Mouse (Mus musculus) intestine, embryonic 14.5 days (tissue): ENCODE results near the gene Ambra1. TPM values are rescaled to one million over a fixed set of nuclear protein-coding genes. Genes with fewer than 3 reads are reported as not detected.
A peak's percentile ranks its signal among the peaks of the same experiment; 100 is the strongest.

Source experiments
- ATAC-seq: fragments of 200-750 bp; cut with Nextera tagmentation; replicated peaks from 2 replicates; pipeline ENCODE4 v1.8.0; 2017; ENCODE audit warnings: low read depth, moderate number of reproducible peaks, moderate TSS enrichment, moderate library complexity; ENCODE audit not compliant: low FRiP score, low TSS enrichment
- DNase-seq: peaks from one replicate; pipeline ENCODE4 v3.0.0-alpha.2; 2018; ENCODE audit warnings: low spot score
- H3K27ac ChIP-seq: fragments of 300-500 bp; sonication (generic); 2 replicates; pipeline ENCODE4 v1.5.1; 2014; ENCODE audit warnings: low read depth, mild to moderate bottlenecking, control low read depth
- H3K27me3 ChIP-seq: fragments of 300-500 bp; sonication (generic); replicated peaks from 2 replicates; pipeline ENCODE4 v1.6.1; 2014; ENCODE audit warnings: low read length, control low read depth; ENCODE audit not compliant: control insufficient read depth, insufficient read depth
- H3K36me3 ChIP-seq: fragments of 300-500 bp; sonication (generic); 2 replicates; pipeline ENCODE4 v1.6.1; 2014; ENCODE audit warnings: low read length, control low read depth; ENCODE audit not compliant: control insufficient read depth, insufficient read depth
- H3K4me1 ChIP-seq: fragments of 300-500 bp; sonication (generic); replicated peaks from 2 replicates; pipeline ENCODE4 v1.6.1; 2014; ENCODE audit warnings: low read length, control low read depth, mixed read lengths; ENCODE audit not compliant: control insufficient read depth, insufficient read depth
- H3K4me2 ChIP-seq: fragments of 300-500 bp; sonication (generic); 2 replicates; pipeline ENCODE4 v1.6.1; 2014; ENCODE audit warnings: low read length
- H3K4me3 ChIP-seq: fragments of 300-500 bp; sonication (generic); 2 replicates; pipeline ENCODE4 v1.5.1; 2014; ENCODE audit warnings: low read depth, low read length, control low read depth, mixed read lengths
- H3K9ac ChIP-seq: fragments of 300-500 bp; sonication (generic); 2 replicates; pipeline ENCODE4 v1.6.1; 2014; ENCODE audit warnings: mild to moderate bottlenecking, low read length
- H3K9me3 ChIP-seq: fragments of 300-500 bp; sonication (generic); 2 replicates; pipeline ENCODE4 v1.6.1; 2016; ENCODE audit warnings: low read length, control low read depth; ENCODE audit not compliant: control insufficient read depth
- WGBS: fragments of 180-500 bp; shearing (Covaris S2); extraction: QIAGEN DNeasy Blood & Tissue Kit; methylation state at CpG from one replicate; pipeline ENCODE4 v1.1.7; 2014; 5-methylcytosine and 5-hydroxymethylcytosine counted together
- polyA plus RNA-seq: library from polyadenylated mRNA; unstranded; fragments of >200 nt; fragmentation: Nextera tagmentation; extraction: Ambion mirVana; gene quantifications from 2 replicates; pipeline ENCODE4 v1.2.1, GENCODE M21; 2014

Gene Ambra1
- polyA plus RNA-seq, 1 experiment from 2014 or later, result 15.7 TPM

GRCm38 (mm10) chr2:91948151-91948509, 218.2 kb downstream of the Ambra1 start:
- Histone ChIP-seq H3K27me3 (no peaks in the 10 kb centered on the region), H3K4me2 (no peak overlapping the region), H3K9me3 (no peaks in the 10 kb centered on the region), H3K4me1 (peaks cover 40% of the 10 kb centered on the region), H3K9ac (no peak overlapping the region), H3K27ac (no peak overlapping the region), H3K36me3 (peaks cover 9% of the 10 kb centered on the region; the same call in 1 of the 2 replicates), H3K4me3 (no peak overlapping the region)
- WGBS, result 73% methylated on average over 6 of the region's 6 CpGs
- no peak for DNase-seq
- no peak for ATAC-seq

- WGBS, result 62% methylated on average over 3 of the region's 3 CpGs
- H3K4me2 ChIP-seq, result no peak overlapping the region; the same call in 1 of the 2 replicates
- H3K4me1 ChIP-seq, result peaks cover 44% of the 10 kb centered on the region
- no peaks in the 10 kb centered on the region for H3K9me3 ChIP-seq
- no peak for ATAC-seq
- peaks cover 8% of the 10 kb centered on the region; the same call in 1 of the 2 replicates for H3K36me3 ChIP-seq
- no peak overlapping the region for H3K27ac ChIP-seq
- no peak overlapping the region for H3K9ac ChIP-seq
- H3K4me3 ChIP-seq, result no peak overlapping the region
- DNase-seq, result no peak
- H3K27me3 ChIP-seq, result no peaks in the 10 kb centered on the region
These were observed 218.9 kb downstream of the Ambra1 start for GRCm38 (mm10) chr2:91948792-91949241.

GRCm38 (mm10) chr2:91949411-91950274, 219.7 kb downstream of the Ambra1 start:
- Histone ChIP-seq H3K36me3 (peaks cover 7% of the 10 kb centered on the region; the same call in 1 of the 2 replicates), H3K9ac (peak overlapping the region; percentile 25; the same call in 1 of the 2 replicates), H3K9me3 (no peaks in the 10 kb centered on the region), H3K4me2 (peak overlapping the region; percentile 43), H3K27me3 (no peaks in the 10 kb centered on the region), H3K4me1 (peaks cover 52% of the 10 kb centered on the region), H3K4me3 (peak overlapping the region; percentile 1; the same call in 1 of the 2 replicates), H3K27ac (peak overlapping the region; percentile 59)
- ATAC-seq, result peak; percentile 20; the same call in 1 of the 2 replicates
- WGBS, result 63% methylated on average over 17 of the region's 17 CpGs
- DNase-seq, result no peak

GRCm38 (mm10) chr2:91950275-91951085, 220.5 kb downstream of the Ambra1 start:
- Histone ChIP-seq H3K4me1 (peaks cover 56% of the 10 kb centered on the region), H3K9ac (0 out of 2 replicates have a peak overlapping the region, but pooled peaks have one; percentile 25), H3K9me3 (no peaks in the 10 kb centered on the region), H3K27me3 (no peaks in the 10 kb centered on the region), H3K4me2 (peak overlapping the region; percentile 43), H3K36me3 (0 out of 2 replicates have a peak, but pooled peaks cover under 1% of the 10 kb centered on the region), H3K27ac (peak overlapping the region; percentile 59), H3K4me3 (0 out of 2 replicates have a peak overlapping the region, but pooled peaks have one; percentile 1)
- DNase-seq, result no peak
- peak; percentile 20; the same call in 1 of the 2 replicates for ATAC-seq
- WGBS, result 17% methylated on average over 15 of the region's 15 CpGs

- Histone ChIP-seq H3K27ac (peak overlapping the region; percentile 22; the same call in 1 of the 2 replicates), H3K4me2 (no peak overlapping the region), H3K27me3 (no peaks in the 10 kb centered on the region), H3K36me3 (no peaks in the 10 kb centered on the region), H3K4me1 (peaks cover 57% of the 10 kb centered on the region), H3K9me3 (no peaks in the 10 kb centered on the region), H3K9ac (no peak overlapping the region), H3K4me3 (no peak overlapping the region)
- DNase-seq, result no peak
- 5% methylated on average over 5 of the region's 5 CpGs for WGBS
- no peak for ATAC-seq
These were observed 223.9 kb downstream of the Ambra1 start for GRCm38 (mm10) chr2:91953825-91954224.

GRCm38 (mm10) chr2:91955121-91955591, 225.2 kb downstream of the Ambra1 start:
- no peaks in the 10 kb centered on the region for H3K36me3 ChIP-seq
- no peak overlapping the region for H3K4me3 ChIP-seq
- WGBS, result 70% methylated on average over 4 of the region's 4 CpGs
- no peaks in the 10 kb centered on the region for H3K27me3 ChIP-seq
- no peaks in the 10 kb centered on the region for H3K9me3 ChIP-seq
- H3K4me2 ChIP-seq, result no peak overlapping the region
- ATAC-seq (no peak), DNase-seq (no peak)
- peaks cover 53% of the 10 kb centered on the region for H3K4me1 ChIP-seq
- no peak overlapping the region for H3K27ac ChIP-seq
- no peak overlapping the region for H3K9ac ChIP-seq

GRCm38 (mm10) chr2:91955875-91956274, 225.9 kb downstream of the Ambra1 start:
- ATAC-seq (no peak), DNase-seq (no peak)
- 90% methylated on average over 6 of the region's 6 CpGs for whole genome bisulfite sequencing
- no peak overlapping the region for H3K4me3 ChIP-seq
- no peak overlapping the region for H3K9ac ChIP-seq
- H3K27me3 ChIP-seq, result no peaks in the 10 kb centered on the region
- peaks cover 49% of the 10 kb centered on the region for H3K4me1 ChIP-seq
- no peak overlapping the region for H3K27ac ChIP-seq
- H3K4me2 ChIP-seq, result no peak overlapping the region
- no peaks in the 10 kb centered on the region for H3K36me3 ChIP-seq
- H3K9me3 ChIP-seq, result no peaks in the 10 kb centered on the region

GRCm38 (mm10) chr2:91957096-91957495, 227.2 kb downstream of the Ambra1 start:
- no peak overlapping the region for H3K4me3 ChIP-seq
- H3K4me1 ChIP-seq, result peaks cover 60% of the 10 kb centered on the region

More at GRCm38 (mm10) chr2:91957096-91957495, 227.2 kb downstream of the Ambra1 start:
- DNase-seq, result no peak
- peak; percentile 55 for ATAC-seq
- no peaks in the 10 kb centered on the region for H3K36me3 ChIP-seq
- H3K9me3 ChIP-seq, result no peaks in the 10 kb centered on the region
- peak overlapping the region; percentile 27; the same call in 1 of the 2 replicates for H3K27ac ChIP-seq
- no peaks in the 10 kb centered on the region for H3K27me3 ChIP-seq
- no peak overlapping the region for H3K4me2 ChIP-seq
- no peak overlapping the region for H3K9ac ChIP-seq
- WGBS, result 19% methylated on average over 4 of the region's 4 CpGs
